Comparison of ENCODE assay signal across 10 mouse cellular contexts in genomic region chr5:151135078-151135826, GRCm38 (mm10).
DNase-seq lines count a peak whose midpoint lies in the region; ATAC-seq lines count a peak whose summit lies in the region.
"Had no signal": no experiment of that assay in that cellular context is flagged by ENCODE, and none has a peak within 500 bp of the region (broad histone marks: within the 10 kb centered on the region; RNA-seq: fewer than 3 reads in every experiment).

No protein-coding gene starts in this region.

- no peak overlapping the region for H3K4me2 ChIP-seq in liver, embryonic 12.5 days
- H3K4me2 ChIP-seq in intestine, embryonic 16.5 days (ENCODE audit: low read depth, low read length): no peak overlapping the region
- H3K4me2 ChIP-seq in stomach, embryonic 14.5 days (replicated peaks; ENCODE audit: low read depth, low read length): no peak overlapping the region

- peaks cover 15% of the 10 kb centered on the region for H3K4me1 ChIP-seq in liver, embryonic 12.5 days
- H3K4me1 ChIP-seq in intestine, embryonic 16.5 days (ENCODE audit: control insufficient read depth, insufficient read depth, low read length): 0 out of 2 replicates have a peak, but pooled peaks cover 3% of the 10 kb centered on the region
- peaks cover 19% of the 10 kb centered on the region for H3K4me1 ChIP-seq in stomach, embryonic 14.5 days (ENCODE audit: control insufficient read depth, insufficient read depth, low read length)

- no peak overlapping the region for H3K9ac ChIP-seq in liver, embryonic 12.5 days
- H3K9ac ChIP-seq in intestine, embryonic 16.5 days (ENCODE audit: low read depth, low read length): no peak overlapping the region
- H3K9ac ChIP-seq in stomach, embryonic 14.5 days (replicated peaks; ENCODE audit: low read depth, low read length): no peak overlapping the region

- no peak overlapping the region for H3K4me3 ChIP-seq in liver, embryonic 12.5 days
- no peak overlapping the region for H3K4me3 ChIP-seq in intestine, embryonic 16.5 days (ENCODE audit: low read length)
- no peak overlapping the region for H3K4me3 ChIP-seq in stomach, embryonic 14.5 days (ENCODE audit: low read depth, low read length)

- ATAC-seq in liver, embryonic 12.5 days: 0 out of 2 replicates have a peak, but pooled peaks have one; percentile 40
- ATAC-seq in intestine, embryonic 16.5 days: 0 out of 2 replicates have a peak, but pooled peaks have one; percentile 55
- ATAC-seq in stomach, embryonic 14.5 days (ENCODE audit: insufficient number of reproducible peaks, insufficient read depth, low FRiP score, low read depth): no peak

- no peaks in the 10 kb centered on the region for H3K27me3 ChIP-seq in liver, embryonic 12.5 days (replicated peaks)
- no peaks in the 10 kb centered on the region for H3K27me3 ChIP-seq in intestine, embryonic 16.5 days (replicated peaks; ENCODE audit: control insufficient read depth, insufficient read depth, low read length)
- no peaks in the 10 kb centered on the region for H3K27me3 ChIP-seq in stomach, embryonic 14.5 days (ENCODE audit: control insufficient read depth, insufficient read depth, low read length)

- no peaks in the 10 kb centered on the region for H3K36me3 ChIP-seq in liver, embryonic 12.5 days
- no peaks in the 10 kb centered on the region for H3K36me3 ChIP-seq in intestine, embryonic 16.5 days (ENCODE audit: control insufficient read depth, insufficient read depth, low read length)
- H3K36me3 ChIP-seq in stomach, embryonic 14.5 days (ENCODE audit: control insufficient read depth, insufficient read depth, low read length): no peaks in the 10 kb centered on the region

- no peak overlapping the region for H3K27ac ChIP-seq in liver, embryonic 12.5 days
- peak overlapping the region; percentile 45; the same call in 1 of the 2 replicates for H3K27ac ChIP-seq in intestine, embryonic 16.5 days (ENCODE audit: low read length)
- peak overlapping the region; percentile 35; the same call in 1 of the 2 replicates for H3K27ac ChIP-seq in stomach, embryonic 14.5 days (ENCODE audit: low read length)

- H3K9me3 ChIP-seq in liver, embryonic 12.5 days (replicated peaks): no peaks in the 10 kb centered on the region
- no peaks in the 10 kb centered on the region for H3K9me3 ChIP-seq in intestine, embryonic 16.5 days (ENCODE audit: control insufficient read depth, low read length)
- no peaks in the 10 kb centered on the region for H3K9me3 ChIP-seq in stomach, embryonic 14.5 days (ENCODE audit: control insufficient read depth, low read depth, low read length)

- no peak for DNase-seq in liver
- peak; percentile 60 to 73 for DNase-seq in kidney, postnatal 36 days
- no peak for DNase-seq in MN1 (ENCODE audit: low spot score)
- DNase-seq in urinary bladder, adult 2 months (ENCODE audit: low spot score): no peak
- DNase-seq: cerebellum, adult 11 months; spleen, adult 18-20 months; thymus, postnatal 14 days had no signal

- WGBS in liver, embryonic 12.5 days (ENCODE audit: insufficient replicate concordance): 79% methylated on average over 8 of the region's 8 CpGs
- WGBS in intestine, embryonic 16.5 days: 49% methylated on average over 8 of the region's 8 CpGs
- 58% methylated on average over 8 of the region's 8 CpGs for WGBS in stomach, embryonic 14.5 days

Comparison
In these comparisons a context has a peak if more than half of its experiments do, and no peak if none do; other contexts are left out.
1. DNase-seq: peak in kidney, postnatal 36 days (2 of 2); none in liver (single experiment), MN1 (single experiment) and urinary bladder, adult 2 months (single experiment).